Mouse (Mus musculus): Measurements from ENCODE around the gene Prkg1. TPM values are rescaled to one million over a fixed set of nuclear protein-coding genes. Genes with fewer than 3 reads are reported as not detected.

The Prkg1 gene
- total and polyA plus RNA-seq, 3 experiments = not detected

GRCm38 (mm10) chr19:31655826-31656225 is 109.0 kb downstream of the Prkg1 start:
- H3K4me3 ChIP-seq (ENCODE audit: control insufficient read depth in 1 of 2, insufficient read depth in 1 of 2, low read depth in 2 of 2, low read length in 2 of 2) = no peak overlapping the region
- no peaks in the 10 kb centered on the region for H3K4me1 ChIP-seq (ENCODE audit: control insufficient read depth in 1 of 2, insufficient read depth in 2 of 2, low read length in 2 of 2)
- no peaks in the 10 kb centered on the region for H3K36me3 ChIP-seq (ENCODE audit: control insufficient read depth in 1 of 2, insufficient read depth in 2 of 2, low read length in 2 of 2)
- H3K79me2 ChIP-seq (ENCODE audit: control insufficient read depth, insufficient read depth, low read length, poor library complexity) = no peaks in the 10 kb centered on the region
- H3K9ac ChIP-seq (ENCODE audit: control insufficient read depth, low read depth, low read length, poor library complexity, severe bottlenecking) = no peak overlapping the region
- H3K9me3 ChIP-seq (replicated peaks; ENCODE audit: insufficient read depth, low read length) = no peaks in the 10 kb centered on the region
- no peak overlapping the region for H3K27ac ChIP-seq (ENCODE audit: control insufficient read depth, low read depth, low read length)
- H3K27me3 ChIP-seq (ENCODE audit: control insufficient read depth in 1 of 2, insufficient read depth in 2 of 2, low read length in 2 of 2) = no peaks in the 10 kb centered on the region
- no peak for TF ChIP-seq TCF12 (IDR thresholded peaks at IDR 0.05; ENCODE audit: low read depth, low read length)
- TF ChIP-seq CHD1 (IDR thresholded peaks at IDR 0.05; ENCODE audit: low read depth, low read length) = no peak
- no peak for TF ChIP-seq SIN3A (IDR thresholded peaks at IDR 0.05; ENCODE audit: low read length)
- TF ChIP-seq MAZ (IDR thresholded peaks at IDR 0.05; ENCODE audit: low read depth, low read length) = no peak
- no peak for TF ChIP-seq ETS1 (IDR thresholded peaks at IDR 0.05; ENCODE audit: low read depth, low read length)
- no peak for TF ChIP-seq BHLHE40 (IDR thresholded peaks at IDR 0.05; ENCODE audit: borderline replicate concordance, low read depth, low read length)
- no peak for TF ChIP-seq MYB (IDR thresholded peaks at IDR 0.05; ENCODE audit: low read depth, low read length)
- no peak for TF ChIP-seq MYC (IDR thresholded peaks at IDR 0.05; ENCODE audit: low read depth, low read length)
- no peak for TF ChIP-seq MXI1 (IDR thresholded peaks at IDR 0.05; ENCODE audit: low read depth, low read length)
- no peak for TF ChIP-seq GATA1 (IDR thresholded peaks at IDR 0.05; ENCODE audit: low read depth, low read length)
- no peak for TF ChIP-seq ZNF384 (IDR thresholded peaks at IDR 0.05; ENCODE audit: low read depth, low read length)
- TF ChIP-seq CTCF (IDR thresholded peaks at IDR 0.05 in 2 of 3, conservative IDR thresholded peaks at IDR 0.05 in 1 of 3; ENCODE audit: control insufficient read depth in 1 of 3, insufficient read depth in 1 of 3, low read depth in 2 of 3, low read length in 3 of 3, poor library complexity in 1 of 3, severe bottlenecking in 1 of 3) = no peak
- no peak for TF ChIP-seq POLR2AphosphoS5 (IDR thresholded peaks at IDR 0.05; ENCODE audit: borderline replicate concordance, low read depth, low read length)
- DNase-seq (ENCODE audit: low read depth, low spot score) = no peak

- Histone ChIP-seq H3K27ac (ENCODE audit: control insufficient read depth, low read depth, low read length) (no peak overlapping the region), H3K4me1 (ENCODE audit: control insufficient read depth in 1 of 2, insufficient read depth in 2 of 2, low read length in 2 of 2) (no peaks in the 10 kb centered on the region), H3K79me2 (ENCODE audit: control insufficient read depth, insufficient read depth, low read length, poor library complexity) (no peaks in the 10 kb centered on the region), H3K9me3 (replicated peaks; ENCODE audit: insufficient read depth, low read length) (no peaks in the 10 kb centered on the region), H3K36me3 (ENCODE audit: control insufficient read depth in 1 of 2, insufficient read depth in 2 of 2, low read length in 2 of 2) (no peaks in the 10 kb centered on the region), H3K4me3 (ENCODE audit: control insufficient read depth in 1 of 2, insufficient read depth in 1 of 2, low read depth in 2 of 2, low read length in 2 of 2) (no peak overlapping the region), H3K9ac (ENCODE audit: control insufficient read depth, low read depth, low read length, poor library complexity, severe bottlenecking) (no peak overlapping the region), H3K27me3 (ENCODE audit: control insufficient read depth in 1 of 2, insufficient read depth in 2 of 2, low read length in 2 of 2) (no peaks in the 10 kb centered on the region)
- TF ChIP-seq NELFE (IDR thresholded peaks at IDR 0.05; ENCODE audit: low read depth, low read length) (no peak), CHD1 (IDR thresholded peaks at IDR 0.05; ENCODE audit: low read depth, low read length) (no peak), MEF2A (IDR thresholded peaks at IDR 0.05; ENCODE audit: extremely low read depth, insufficient replicate concordance, low read depth, low read length, poor library complexity, severe bottlenecking) (no peak), ETS1 (IDR thresholded peaks at IDR 0.05; ENCODE audit: low read depth, low read length) (no peak), TCF12 (IDR thresholded peaks at IDR 0.05; ENCODE audit: low read depth, low read length) (no peak), MAX (IDR thresholded peaks at IDR 0.05; ENCODE audit: low read length) (no peak), MYC (IDR thresholded peaks at IDR 0.05; ENCODE audit: low read depth, low read length) (no peak), TBP (IDR thresholded peaks at IDR 0.05; ENCODE audit: low read depth, low read length) (no peak), POLR2A (IDR thresholded peaks at IDR 0.05; ENCODE audit: control insufficient read depth in 1 of 2, insufficient read depth in 1 of 2, low read depth in 1 of 2, low read length in 2 of 2, poor library complexity in 1 of 2) (no peak)
- DNase-seq (ENCODE audit: low read depth, low spot score) = no peak
These were observed 110.8 kb downstream of the Prkg1 start for GRCm38 (mm10) chr19:31654022-31654421.

Measured in MEL (cell line).